Mouse (Mus musculus) heart, adult 2 months (tissue): ENCODE data around the gene Wdr24.

Experiments
- CTCF ChIP-seq: fragments of 200-600 bp; IDR thresholded peaks from 2 replicates; pipeline ENCODE4 v1.8.1; 2022; ENCODE audit warnings: antibody characterized with exemption, mild to moderate bottlenecking, moderate library complexity
- POLR2A ChIP-seq: fragments of 200-500 bp; IDR thresholded peaks from 2 replicates; pipeline ENCODE4 v1.6.1; 2011; ENCODE audit warnings: mild to moderate bottlenecking, low read depth, low read length, control low read depth; ENCODE audit not compliant: insufficient read depth

DNA sequence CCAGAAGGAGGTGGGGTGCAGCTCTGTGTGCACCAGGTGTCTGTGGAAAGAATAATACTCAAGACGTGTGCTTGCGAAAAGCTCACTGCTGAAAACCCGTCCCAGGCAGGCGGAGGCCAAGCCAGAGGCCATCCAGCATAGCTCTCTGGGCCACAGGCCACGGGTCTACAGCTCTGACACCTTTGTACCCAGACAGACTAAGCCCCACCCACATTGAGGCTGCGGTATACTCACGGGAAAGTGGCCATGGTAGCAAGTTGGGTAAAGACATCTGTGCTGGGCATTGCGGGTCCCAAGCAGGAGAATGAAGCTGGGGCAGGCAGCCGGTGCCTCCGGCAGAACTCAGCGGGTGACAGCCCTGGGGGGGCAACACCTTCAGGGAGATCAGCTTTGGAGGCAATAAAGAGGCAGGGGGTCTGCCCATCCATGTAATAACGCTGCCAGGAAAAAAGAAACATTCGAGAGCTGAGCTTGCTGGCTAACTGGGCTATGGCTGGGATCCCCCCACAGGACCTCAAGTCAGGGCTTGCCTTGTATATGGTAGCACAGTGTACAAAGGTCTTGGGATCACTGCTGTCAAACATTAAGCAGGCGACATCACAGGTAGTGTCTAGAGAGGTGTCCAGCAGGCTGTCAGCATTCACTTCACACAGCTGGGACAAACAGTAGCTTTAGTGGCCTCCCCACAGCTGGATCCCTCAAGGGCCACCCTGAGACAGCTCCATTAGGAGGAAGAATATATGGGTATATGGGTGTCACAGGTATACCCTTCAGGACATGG is 16.2 kb downstream of the Wdr24 start:
- TF ChIP-seq CTCF, result no peak
- TF ChIP-seq POLR2A, result no peak
